ENCODE assay signal across 8 mouse cellular contexts in genomic region chr17:21733529-21734031, GRCm38 (mm10). TPM values are rescaled to one million over a fixed set of nuclear protein-coding genes. Genes with fewer than 3 reads are reported as not detected.
DNase-seq lines count a peak whose midpoint lies in the region; ATAC-seq and TF ChIP-seq lines count a peak whose summit lies in the region.

No protein-coding gene starts in this region.

- H3K9me3 ChIP-seq in hindbrain, postnatal 0 days (ENCODE audit: low read length) = no peaks in the 10 kb centered on the region

- intact Hi-C loops in gastrocnemius, adult 2 months (cut with DNase I) = loop anchor here (10.0 kb wide), 1 partner anchor 199 kb away; the partner anchor contains the start of gene Zfp52
- intact Hi-C loops in left cerebral cortex, adult 2 months (cut with DNase I) = no loop called here

- DNase-seq in gastrocnemius, adult 2 months = peak; percentile 79
- DNase-seq in hindbrain, postnatal 0 days (ENCODE audit: low spot score) = peak; percentile 92
- peak; percentile 42 to 50 for DNase-seq in left cerebral cortex, adult 2 months (ENCODE audit: extremely low spot score in 1 of 2, low spot score in 2 of 2)
- peak; percentile 51 to 71 for DNase-seq in right cerebral cortex, adult 2 months (ENCODE audit: low spot score in 2 of 2)
- peak; percentile 72 to 73 for DNase-seq in urinary bladder, postnatal 36 days (ENCODE audit: low spot score in 2 of 2)

- H3K9ac ChIP-seq in hindbrain, postnatal 0 days (replicated peaks; ENCODE audit: low read length) = peak overlapping the region; percentile 81

- peaks cover 9% of the 10 kb centered on the region; the same call in 1 of the 2 replicates for H3K4me1 ChIP-seq in hindbrain, postnatal 0 days (ENCODE audit: insufficient read depth, low read length)

- peak overlapping the region; percentile 85 for H3K27ac ChIP-seq in gastrocnemius, adult 2 months
- peak overlapping the region; percentile 85 for H3K27ac ChIP-seq in hindbrain, postnatal 0 days
- H3K27ac ChIP-seq in left cerebral cortex, adult 2 months = peak overlapping the region; percentile 58

- H3K4me2 ChIP-seq in hindbrain, postnatal 0 days (ENCODE audit: low read depth, low read length) = peak overlapping the region; percentile 65

- WGBS in hindbrain, postnatal 0 days = 1% methylated on average over 27 of the region's 27 CpGs

- ATAC-seq in activated CD4-positive, CD25-positive, alpha-beta regulatory T cell, adult 4 months = peak; percentile 80
- peak; percentile 97 for ATAC-seq in common myeloid progenitor, adult 5-6 weeks (replicated peaks; ENCODE audit: low read depth, poor library complexity, severe bottlenecking)
- peak; percentile 99 for ATAC-seq in hindbrain, postnatal 0 days
- ATAC-seq in megakaryocyte, adult 5-6 weeks (ENCODE audit: poor library complexity, severe bottlenecking) = peak; percentile 91

- peak; percentile 27; the same call in 1 of the 2 replicates for TF ChIP-seq CTCF in gastrocnemius, adult 2 months (IDR thresholded peaks at IDR 0.05)
- peak; percentile 65 for TF ChIP-seq CTCF in hindbrain, postnatal 0 days (IDR thresholded peaks at IDR 0.05; ENCODE audit: low read depth)
- TF ChIP-seq CTCF in left cerebral cortex, adult 2 months (IDR thresholded peaks at IDR 0.05) = no peak; the same call in 1 of the 2 replicates

- peak overlapping the region; percentile 94 for H3K4me3 ChIP-seq in gastrocnemius, adult 2 months
- peak overlapping the region; percentile 75 for H3K4me3 ChIP-seq in hindbrain, postnatal 0 days (ENCODE audit: low read length)
- peak overlapping the region; percentile 64 for H3K4me3 ChIP-seq in left cerebral cortex, adult 2 months

- H3K27me3 ChIP-seq in hindbrain, postnatal 0 days (ENCODE audit: insufficient read depth, low read length) = no peaks in the 10 kb centered on the region

- peaks cover 4% of the 10 kb centered on the region; the same call in 1 of the 2 replicates for H3K36me3 ChIP-seq in hindbrain, postnatal 0 days (ENCODE audit: insufficient read depth, low read length)

RNA-seq across cellular contexts. Expression of gene Zfp229, which starts 3.0 kb away (rescaled TPM):
- under 1 TPM; 0.34 to 0.50 TPM for polyA plus RNA-seq in activated CD4-positive, CD25-positive, alpha-beta regulatory T cell, adult 4 months (2017; shearing (Covaris generic))
- total RNA-seq in common myeloid progenitor, adult 5-6 weeks (2017) = 5.8 and 8.6 TPM in 2 replicates
- total RNA-seq in gastrocnemius, adult 2 months (2021) = 1 to 10 TPM; 4.9 to 6.0 TPM
- total RNA-seq in hindbrain, postnatal 0 days (2014; rRNA removed) = 6.5 and 9.0 TPM in 2 replicates
- 6.8 and 12.6 TPM in 2 replicates for polyA plus RNA-seq in hindbrain, postnatal 0 days (2015; fragmentation: Nextera tagmentation; extraction: Ambion mirVana)
- total RNA-seq in left cerebral cortex, adult 2 months (2021) = 1 to 10 TPM; 3.3 to 3.8 TPM
- total RNA-seq in megakaryocyte, adult 5-6 weeks (2015) = 2.8 and 3.1 TPM in 2 replicates
- 4.0 and 4.4 TPM in 2 replicates for total RNA-seq in megakaryocyte, adult 5-6 weeks (2017)

RNA-seq across cellular contexts. Expression of gene Zfp760, which starts 26.0 kb away (rescaled TPM):
- 1 to 10 TPM; 7.0 to 8.3 TPM for polyA plus RNA-seq in activated CD4-positive, CD25-positive, alpha-beta regulatory T cell, adult 4 months (2017; shearing (Covaris generic))
- 10.9 and 13.4 TPM in 2 replicates for total RNA-seq in common myeloid progenitor, adult 5-6 weeks (2017)
- under 1 TPM; 0.81 to 0.89 TPM for total RNA-seq in gastrocnemius, adult 2 months (2021)
- 3.7 and 4.6 TPM in 2 replicates for total RNA-seq in hindbrain, postnatal 0 days (2014; rRNA removed)
- polyA plus RNA-seq in hindbrain, postnatal 0 days (2015; fragmentation: Nextera tagmentation; extraction: Ambion mirVana) = 4.7 and 5.6 TPM in 2 replicates
- total RNA-seq in left cerebral cortex, adult 2 months (2021) = 1 to 10 TPM; 7.8 to 8.2 TPM
- total RNA-seq in megakaryocyte, adult 5-6 weeks (2015) = 5.0 and 5.1 TPM in 2 replicates
- total RNA-seq in megakaryocyte, adult 5-6 weeks (2017) = 5.9 and 8.5 TPM in 2 replicates

RNA-seq across cellular contexts. Expression of gene Gm10226, which starts 41.9 kb away (rescaled TPM):
- polyA plus RNA-seq in activated CD4-positive, CD25-positive, alpha-beta regulatory T cell, adult 4 months (2017; shearing (Covaris generic)) = 10 to 100 TPM; 16.1 to 17.7 TPM
- 26.4 TPM in 1 of 2 replicates, not detected in the other for total RNA-seq in common myeloid progenitor, adult 5-6 weeks (2017)
- not detected for total RNA-seq in gastrocnemius, adult 2 months (2021)
- not detected in 2 replicates for total RNA-seq in hindbrain, postnatal 0 days (2014; rRNA removed)
- polyA plus RNA-seq in hindbrain, postnatal 0 days (2015; fragmentation: Nextera tagmentation; extraction: Ambion mirVana) = 5.5 and 6.9 TPM in 2 replicates
- 1 to 10 TPM; 5.6 to 8.0 TPM for total RNA-seq in left cerebral cortex, adult 2 months (2021)
- 13.3 TPM in 1 of 2 replicates, not detected in the other for total RNA-seq in megakaryocyte, adult 5-6 weeks (2015)
- 2.2 and 14.0 TPM in 2 replicates for total RNA-seq in megakaryocyte, adult 5-6 weeks (2017)

Comparison
In these comparisons a context has a peak if more than half of its experiments do, and no peak if none do; other contexts are left out.
1. Peak in every context shown above with its lines: DNase-seq, ATAC-seq, H3K4me3 ChIP-seq and H3K27ac ChIP-seq.